Mouse (Mus musculus) gonadal fat pad, adult 2 months (tissue): ENCODE measurements around the gene Cilp. TPM values are rescaled to one million over a fixed set of nuclear protein-coding genes. Genes with fewer than 3 reads are reported as not detected.
"Not testable (repeated sequence)": the region's sequence is repeated elsewhere in the genome, so short reads cannot be mapped to it uniquely, and the experiment has no call there.

Source experiments
- DNase-seq: peaks from one replicate; pipeline ENCODE4 v3.0.0-alpha.2; 2012; ENCODE audit warnings: low read depth
- polyA plus RNA-seq: library from polyadenylated mRNA; depleted of rRNA; stranded (reverse); fragments of >200 nt; gene quantifications from 2 replicates; pipeline ENCODE4 v1.2.3, GENCODE M21; 2012

Gene Cilp
- polyA plus RNA-seq, 1 experiment: 21.1 TPM

GRCm38 (mm10) chr9:65247502-65248376 is 17.2 kb upstream of the Cilp start:
- no peak for DNase-seq

DNA sequence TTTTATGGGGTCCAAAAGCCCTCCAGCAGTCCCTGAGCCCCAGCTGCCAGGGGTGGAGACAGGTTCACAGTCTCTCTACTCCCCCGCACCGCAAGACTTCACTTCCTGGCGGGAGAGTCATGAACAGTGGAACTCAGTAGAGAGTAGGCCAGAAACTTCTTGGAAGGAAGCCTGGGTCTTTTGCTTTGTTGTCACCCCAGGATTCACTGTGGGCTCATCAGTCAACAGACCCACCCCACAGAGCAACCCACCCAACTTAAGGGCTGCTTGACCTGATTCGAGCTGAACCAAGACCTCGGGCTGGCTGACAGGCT is 16.6 kb upstream of the Cilp start:
- DNase-seq: no peak

GRCm38 (mm10) chr9:65252026-65252425 is 13.0 kb upstream of the Cilp start:
- DNase-seq: no peak

DNA sequence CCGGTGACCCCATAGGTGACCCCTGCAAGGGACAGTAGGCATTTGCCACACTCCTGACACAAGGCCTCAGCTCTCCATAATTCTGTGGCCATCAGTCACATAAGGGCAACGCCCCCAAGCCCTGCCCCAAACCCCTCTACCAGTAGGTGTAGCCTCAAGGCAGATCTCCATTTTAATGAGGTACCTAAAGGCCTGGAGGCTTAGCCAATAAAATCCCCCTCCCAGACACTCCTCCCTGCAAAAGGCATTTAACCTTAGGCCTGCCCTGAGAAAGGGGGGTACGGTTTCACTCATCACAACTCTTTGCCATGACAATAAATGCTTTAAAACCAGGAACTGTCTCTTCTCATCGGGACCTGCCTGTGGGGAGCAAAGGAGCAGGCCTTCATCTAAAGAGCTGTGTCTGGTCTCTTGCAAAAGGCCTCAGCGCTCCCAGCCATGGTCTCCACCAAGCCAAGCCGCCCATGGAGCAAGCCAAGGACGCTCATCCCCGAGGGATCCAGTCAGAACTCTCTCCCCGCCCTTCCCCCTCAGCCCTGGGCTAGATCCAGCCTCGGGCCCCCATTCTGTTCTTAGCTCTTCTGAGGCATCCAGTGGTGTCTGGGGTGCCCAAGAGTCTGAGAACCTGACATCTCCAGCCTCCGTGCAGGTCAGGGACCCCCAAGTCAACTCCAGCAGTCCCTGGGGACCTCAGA is 8.9 kb upstream of the Cilp start:
- DNase-seq: no peak

DNA sequence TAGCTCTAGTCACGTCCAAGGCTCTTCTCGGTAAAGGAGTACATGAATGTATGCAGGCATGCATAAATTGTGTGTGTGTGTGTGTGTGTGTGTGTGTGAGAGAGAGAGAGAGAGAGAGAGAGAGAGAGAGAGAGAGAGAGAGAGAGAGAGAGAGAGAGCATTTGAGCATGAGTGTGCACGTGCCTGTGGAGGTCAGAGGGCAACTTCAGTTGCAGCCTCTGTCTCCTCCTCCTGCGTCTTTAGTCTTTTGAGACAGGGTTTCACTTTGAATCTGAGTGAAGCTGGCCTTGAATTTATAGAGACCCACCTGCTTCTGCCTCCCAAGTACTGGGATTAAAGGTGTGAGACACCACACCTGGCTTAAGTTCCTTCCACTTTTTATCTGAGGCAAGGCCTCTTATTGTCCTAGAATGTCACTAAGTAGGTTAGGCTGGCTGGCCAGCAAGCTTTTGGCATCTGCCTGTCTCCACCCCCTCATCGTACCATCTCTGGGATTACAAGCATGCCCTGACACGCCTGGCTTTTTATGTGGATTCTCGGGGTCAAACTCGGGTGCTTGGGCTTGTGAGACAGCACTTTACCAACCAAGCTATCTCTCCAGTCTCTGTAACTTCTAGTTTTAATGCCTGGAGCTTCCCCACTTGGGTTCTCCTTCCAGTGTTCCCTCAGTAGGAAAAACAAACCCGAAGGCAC is 7.6 kb upstream of the Cilp start:
- DNase-seq: peak; percentile 94

- DNase-seq: no peak
These were observed 5.6 kb upstream of the Cilp start for GRCm38 (mm10) chr9:65259366-65259765.

DNA sequence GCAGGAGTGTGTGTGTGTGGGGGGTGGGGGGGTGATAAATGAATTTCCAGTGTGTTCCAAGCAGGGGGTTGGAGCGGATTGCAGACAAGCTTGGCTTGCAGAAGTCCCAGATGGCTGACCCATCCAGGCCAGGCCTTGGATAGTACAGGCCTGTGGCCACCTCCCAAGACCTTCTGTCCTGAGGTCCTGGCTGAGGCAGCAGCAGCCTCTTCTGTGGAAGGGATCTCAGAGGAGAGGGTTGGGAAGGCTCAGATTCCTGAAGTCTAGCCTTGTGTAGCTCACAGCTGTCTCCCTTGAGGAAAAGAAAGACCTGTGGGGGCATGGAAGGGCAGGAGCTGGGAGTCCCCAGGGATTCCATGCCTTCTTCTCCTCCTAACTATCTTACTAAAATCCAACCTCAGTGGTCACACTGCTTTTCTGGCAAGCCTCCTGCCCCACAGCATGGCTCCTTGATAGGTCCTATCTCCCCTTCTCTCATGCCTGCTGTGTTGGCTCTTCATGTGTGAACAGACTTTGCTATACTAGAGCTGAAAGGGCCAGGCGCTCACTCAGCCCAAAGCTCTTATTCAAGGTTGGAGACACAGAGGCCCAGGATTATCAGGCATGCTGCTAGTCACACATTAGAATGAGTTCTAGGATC is 3.3 kb upstream of the Cilp start:
- no peak for DNase-seq

DNA sequence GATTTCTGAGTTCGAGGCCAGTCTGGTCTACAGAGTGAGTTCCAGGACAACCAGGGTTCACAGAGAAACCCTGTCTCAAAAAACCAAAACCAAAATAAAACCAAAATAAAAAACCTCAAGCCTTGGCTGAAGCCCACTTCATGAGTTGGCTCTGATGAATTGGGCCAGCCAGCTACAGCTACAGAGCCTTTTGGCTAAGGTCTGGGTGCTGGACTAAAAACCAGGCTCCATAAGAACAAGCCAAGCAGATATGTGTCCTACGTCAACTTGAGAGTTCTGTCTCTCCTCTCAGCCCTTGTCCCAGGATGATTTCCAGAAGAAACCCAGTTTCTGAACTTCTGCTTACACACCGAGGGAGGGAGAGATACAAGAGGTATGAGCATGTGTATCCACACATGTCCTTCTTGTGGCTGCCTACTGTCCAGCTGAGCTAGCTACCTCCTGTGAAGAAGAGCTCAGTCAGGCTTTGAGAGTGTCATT is 2.3 kb upstream of the Cilp start:
- DNase-seq: no peak

DNA sequence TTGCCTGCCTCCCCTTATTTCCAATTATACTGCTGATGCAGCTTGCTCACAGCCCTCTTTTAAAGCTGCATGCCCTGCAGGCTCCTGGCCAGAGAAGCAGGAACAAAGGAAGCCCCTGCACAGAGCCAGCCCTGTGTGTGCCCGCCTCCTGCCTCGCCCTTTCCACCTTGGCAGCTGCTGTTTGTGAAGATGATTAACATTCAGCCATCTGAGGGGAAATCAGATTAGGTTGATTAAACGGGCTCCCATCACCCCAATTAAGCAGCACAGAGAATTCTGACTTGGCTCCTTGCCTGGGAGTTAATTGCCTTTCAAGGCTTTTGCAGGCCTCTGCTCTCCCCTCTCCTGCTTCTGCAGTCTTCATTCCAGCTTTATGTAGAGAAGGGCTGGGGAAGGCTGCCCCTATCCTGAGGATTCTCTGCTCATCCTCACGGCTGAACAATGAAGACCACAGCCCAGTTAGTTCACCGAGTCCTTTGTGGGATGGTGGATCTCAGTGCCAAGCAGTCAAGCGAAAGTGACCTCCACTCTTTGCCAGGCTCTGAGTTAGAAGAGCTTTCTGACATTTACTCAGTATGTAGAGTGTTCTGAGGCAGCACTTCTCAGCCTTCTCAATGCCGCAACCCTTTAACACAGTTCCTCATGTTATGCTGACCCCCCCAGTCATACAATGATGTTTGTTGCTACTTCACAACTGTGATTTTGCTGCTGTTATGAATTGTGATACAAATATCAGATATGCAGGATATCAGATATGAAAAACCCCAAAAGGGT is 2.9 kb downstream of the Cilp start:
- no peak for DNase-seq

DNA sequence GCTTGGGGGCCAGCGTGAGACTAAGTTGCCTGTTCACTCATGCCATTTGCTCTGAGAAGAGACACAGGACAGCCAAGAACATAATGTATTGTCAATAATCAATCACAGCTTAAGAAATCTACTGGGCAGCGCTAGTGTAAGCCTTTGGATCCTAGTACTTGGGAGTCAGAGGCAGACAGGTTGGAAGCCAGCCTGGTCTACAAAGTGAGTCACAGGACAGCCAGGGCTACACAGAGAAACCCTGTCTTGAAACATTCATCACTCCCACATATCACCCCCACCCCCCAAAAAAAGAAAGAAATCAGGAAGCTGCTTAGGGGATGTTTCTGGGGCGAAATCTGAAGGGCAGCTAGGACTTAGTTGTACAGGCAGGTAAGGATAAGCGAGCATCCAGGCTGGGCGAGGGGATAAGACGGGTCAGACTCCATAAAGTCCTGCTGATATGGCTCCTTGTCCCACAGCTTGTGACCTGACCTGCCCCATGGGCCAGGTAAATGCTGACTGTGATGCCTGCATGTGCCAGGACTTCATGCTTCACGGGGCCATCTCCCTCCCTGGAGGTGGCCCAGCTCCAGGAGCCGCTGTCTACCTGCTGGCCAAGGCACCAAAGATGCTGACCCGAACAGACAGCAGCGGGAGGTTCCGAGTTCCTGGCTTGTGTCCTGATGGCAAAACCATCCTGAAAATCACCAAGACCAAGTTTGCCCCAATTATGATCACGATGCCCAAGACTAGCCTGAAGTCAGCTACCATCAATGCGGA is 8.2 kb downstream of the Cilp start:
- no peak for DNase-seq

- no peak for DNase-seq
These were observed 8.9 kb downstream of the Cilp start for GRCm38 (mm10) chr9:65273873-65274272.

- DNase-seq: not testable (repeated sequence)
These were observed 9.9 kb downstream of the Cilp start for GRCm38 (mm10) chr9:65274851-65275250.

GRCm38 (mm10) chr9:65275810-65276530 is 11.0 kb downstream of the Cilp start:
- no peak for DNase-seq

- no peak for DNase-seq
These were observed 16.7 kb downstream of the Cilp start for GRCm38 (mm10) chr9:65281536-65282151.

DNA sequence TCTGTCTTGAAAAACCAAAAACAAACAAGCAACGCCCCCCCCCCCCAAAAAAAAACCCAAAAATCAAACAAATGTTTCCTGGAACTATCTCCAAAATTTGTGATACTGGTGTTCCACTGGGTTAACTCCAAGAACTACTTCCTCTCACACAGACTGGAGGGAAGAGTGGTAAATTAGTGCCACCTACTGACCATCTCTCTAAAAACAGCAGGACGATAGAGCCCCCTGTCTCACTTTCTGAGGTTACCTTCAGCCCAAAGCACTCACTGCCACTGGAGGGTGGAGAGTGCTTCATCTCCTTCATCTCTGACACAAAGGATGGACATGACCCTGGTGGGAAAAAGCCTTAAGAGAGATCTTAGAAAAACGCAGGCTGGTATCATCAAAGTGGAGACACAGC is 18.3 kb downstream of the Cilp start:
- no peak for DNase-seq

- not testable (repeated sequence) for DNase-seq
These were observed 23.3 kb downstream of the Cilp start for GRCm38 (mm10) chr9:65288252-65288651.

GRCm38 (mm10) chr9:65289988-65290387 is 25.0 kb downstream of the Cilp start:
- no peak for DNase-seq

GRCm38 (mm10) chr9:65292421-65292820 is 27.4 kb downstream of the Cilp start:
- DNase-seq: no peak

- DNase-seq: no peak
These were observed 28.1 kb downstream of the Cilp start for GRCm38 (mm10) chr9:65293119-65293518.
